Mouse (Mus musculus) myocyte (in vitro differentiated cells): ENCODE results near the gene Scn4b. TPM values are rescaled to one million over a fixed set of nuclear protein-coding genes. Genes with fewer than 3 reads are reported as not detected.

ENCODE experiments used
- H3K27me3 ChIP-seq: one replicate; pipeline ENCODE4 v1.6.1; 2011; ENCODE audit not compliant: control insufficient read depth, insufficient read depth, insufficient read length
- H3K36me3 ChIP-seq: one replicate; pipeline ENCODE4 v1.6.1; 2011; ENCODE audit not compliant: control insufficient read depth, insufficient read depth
- H3K4me2 ChIP-seq: one replicate; pipeline ENCODE4 v1.6.1; 2011; ENCODE audit warnings: low read depth, control low read depth
- H3K4me3 ChIP-seq: one replicate; pipeline ENCODE4 v1.5.1; 2011; ENCODE audit warnings: mild to moderate bottlenecking, control low read depth, moderate library complexity
- H3K79me2 ChIP-seq: one replicate; pipeline ENCODE4 v1.6.1; 2011; ENCODE audit not compliant: control insufficient read depth, insufficient read depth
- H3ac ChIP-seq: one replicate; pipeline ENCODE4 v1.6.1; 2011; ENCODE audit not compliant: control insufficient read depth, insufficient read length
- CEBPB ChIP-seq: IDR thresholded peaks from 2 replicates; pipeline ENCODE4 v1.6.1; 2011; ENCODE audit warnings: mild to moderate bottlenecking, moderate library complexity; ENCODE audit not compliant: poor library complexity, insufficient read depth, severe bottlenecking
- E2F4 ChIP-seq: IDR thresholded peaks from one replicate; pipeline ENCODE4 v1.6.1; 2011; ENCODE audit warnings: mild to moderate bottlenecking, control low read depth, moderate library complexity; ENCODE audit not compliant: insufficient read depth
- MAX ChIP-seq: IDR thresholded peaks from one replicate; pipeline ENCODE4 v1.6.1; 2011; ENCODE audit warnings: low read depth, mild to moderate bottlenecking, control low read depth
- MYOD1 ChIP-seq, 3 experiments: IDR thresholded peaks; one replicate each; pipeline ENCODE4 v1.6.1; 2011; ENCODE audit warnings: control low read depth in 2 of 3, low read depth in 2 of 3, mild to moderate bottlenecking in 2 of 3, moderate library complexity in 1 of 3; ENCODE audit not compliant: insufficient read length in 2 of 3, control insufficient read depth in 1 of 3
- MYOG ChIP-seq, 3 experiments: IDR thresholded peaks; one replicate each; pipeline ENCODE4 v1.6.1; 2011; ENCODE audit warnings: control low read depth in 2 of 3, low read depth in 2 of 3, mild to moderate bottlenecking in 2 of 3; ENCODE audit not compliant: insufficient read length in 2 of 3, control insufficient read depth in 1 of 3, insufficient read depth in 1 of 3
- POLR2A ChIP-seq: IDR thresholded peaks from one replicate; pipeline ENCODE4 v1.6.1; 2011; ENCODE audit warnings: low read depth, mild to moderate bottlenecking, control low read depth, moderate library complexity; ENCODE audit not compliant: insufficient read length
- POLR2AphosphoS2 ChIP-seq: IDR thresholded peaks from one replicate; pipeline ENCODE4 v1.6.1; 2011; ENCODE audit warnings: low read depth, control low read depth; ENCODE audit not compliant: insufficient read length
- REST ChIP-seq: IDR thresholded peaks from one replicate; pipeline ENCODE4 v1.6.1; 2011; ENCODE audit warnings: mild to moderate bottlenecking, control low read depth, moderate library complexity; ENCODE audit not compliant: insufficient read depth, insufficient read length
- SRF ChIP-seq: IDR thresholded peaks from one replicate; pipeline ENCODE4 v1.6.1; 2011; ENCODE audit warnings: low read depth; ENCODE audit not compliant: control insufficient read depth, insufficient read length
- TCF12 ChIP-seq: IDR thresholded peaks from one replicate; pipeline ENCODE4 v1.6.1; 2011; ENCODE audit warnings: mild to moderate bottlenecking, control low read depth; ENCODE audit not compliant: poor library complexity, insufficient read depth, severe bottlenecking
- TCF3 ChIP-seq: IDR thresholded peaks from one replicate; pipeline ENCODE4 v1.6.1; 2011; ENCODE audit warnings: low read depth, control low read depth; ENCODE audit not compliant: insufficient read length
- USF1 ChIP-seq: IDR thresholded peaks from one replicate; pipeline ENCODE4 v1.6.1; 2011; ENCODE audit warnings: low read depth, mild to moderate bottlenecking, control low read depth, moderate library complexity
- polyA plus RNA-seq: library from polyadenylated mRNA; unstranded; fragments of >200 nt; fragmentation: generic; extraction: Trizol; gene quantifications from one replicate; pipeline ENCODE4 v1.2.1, GENCODE M21; 2012; ENCODE audit warnings: missing spikeins

Gene Scn4b
- polyA plus RNA-seq, 1 experiment: not detected

DNA sequence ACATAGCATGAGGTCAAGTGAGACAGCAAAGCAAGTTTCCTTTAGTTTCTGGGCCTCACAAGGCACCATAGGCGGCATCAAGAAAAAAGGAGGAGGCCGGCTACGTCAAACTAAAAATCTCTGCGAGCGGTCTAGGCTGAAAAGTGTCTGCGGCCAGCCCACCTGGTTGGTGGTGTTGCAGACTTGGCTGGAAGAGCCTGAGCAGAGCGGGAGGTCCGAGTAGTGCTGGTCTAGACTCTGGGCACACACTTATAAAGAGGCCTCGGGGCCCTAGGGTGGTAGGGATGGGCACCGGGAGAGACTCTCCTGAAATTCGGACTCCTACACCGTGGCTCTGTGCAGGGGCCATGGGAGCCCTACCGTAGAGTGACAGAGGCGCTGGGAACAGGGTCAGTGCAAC, 22.5 kb upstream of the Scn4b start:
- no peak overlapping the region for H3ac ChIP-seq
- no peak overlapping the region for H3K4me3 ChIP-seq
- H3K79me2 ChIP-seq: no peaks in the 10 kb centered on the region
- TF ChIP-seq E2F4 (no peak), POLR2A (no peak), USF1 (no peak)
- H3K4me2 ChIP-seq: no peak overlapping the region
- H3K36me3 ChIP-seq: no peaks in the 10 kb centered on the region
- peaks cover 52% of the 10 kb centered on the region for H3K27me3 ChIP-seq

- Histone ChIP-seq H3K27me3 (peaks cover 52% of the 10 kb centered on the region), H3ac (no peak overlapping the region), H3K4me3 (no peak overlapping the region), H3K4me2 (no peak overlapping the region), H3K36me3 (no peaks in the 10 kb centered on the region), H3K79me2 (no peaks in the 10 kb centered on the region)
- no peak for TF ChIP-seq TCF3
- no peak for TF ChIP-seq TCF12
These were observed 21.4 kb upstream of the Scn4b start for GRCm38 (mm10) chr9:45116819-45117218.

GRCm38 (mm10) chr9:45117741-45118431, 20.3 kb upstream of the Scn4b start, which contains the start of gene Scn2b:
TSS of gene Scn2b (plus strand) at chr9:45117782.
- Histone ChIP-seq H3K27me3 (peaks cover 52% of the 10 kb centered on the region), H3K36me3 (no peaks in the 10 kb centered on the region), H3K4me2 (no peak within 1 kb of the TSS), H3K4me3 (no peak within 1 kb of the TSS), H3ac (no peak within 1 kb of the TSS), H3K79me2 (no peaks in the 10 kb centered on the region)
- TF ChIP-seq TCF3: no peak
- no peak for TF ChIP-seq TCF12
- TF ChIP-seq USF1: no peak
- no peak for TF ChIP-seq MYOD1 (IDR thresholded peaks at IDR 0.05; ENCODE audit: control insufficient read depth in 1 of 3, insufficient read length in 2 of 3, low read depth in 2 of 3)

DNA sequence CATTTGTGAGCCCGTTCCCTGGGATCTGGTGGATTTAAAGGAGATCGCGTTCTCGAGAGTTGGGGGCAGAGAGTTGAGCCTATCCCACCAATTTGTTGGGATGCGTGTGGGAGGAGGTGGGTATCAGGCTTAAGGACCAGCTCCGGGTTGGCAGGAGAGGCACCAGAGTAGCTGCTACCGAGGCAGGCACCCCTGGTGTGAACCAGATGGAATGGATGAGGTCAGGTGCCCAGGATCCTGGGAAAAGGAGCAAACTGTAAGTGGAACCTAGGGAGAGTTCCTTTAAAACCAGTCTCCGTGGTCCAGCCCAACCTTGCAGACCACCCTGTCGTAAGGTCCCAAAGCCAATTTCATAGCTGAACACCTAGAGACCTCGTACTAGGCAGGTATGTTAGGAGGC, 19.6 kb upstream of the Scn4b start:
- no peak overlapping the region for H3K4me3 ChIP-seq

DNA sequence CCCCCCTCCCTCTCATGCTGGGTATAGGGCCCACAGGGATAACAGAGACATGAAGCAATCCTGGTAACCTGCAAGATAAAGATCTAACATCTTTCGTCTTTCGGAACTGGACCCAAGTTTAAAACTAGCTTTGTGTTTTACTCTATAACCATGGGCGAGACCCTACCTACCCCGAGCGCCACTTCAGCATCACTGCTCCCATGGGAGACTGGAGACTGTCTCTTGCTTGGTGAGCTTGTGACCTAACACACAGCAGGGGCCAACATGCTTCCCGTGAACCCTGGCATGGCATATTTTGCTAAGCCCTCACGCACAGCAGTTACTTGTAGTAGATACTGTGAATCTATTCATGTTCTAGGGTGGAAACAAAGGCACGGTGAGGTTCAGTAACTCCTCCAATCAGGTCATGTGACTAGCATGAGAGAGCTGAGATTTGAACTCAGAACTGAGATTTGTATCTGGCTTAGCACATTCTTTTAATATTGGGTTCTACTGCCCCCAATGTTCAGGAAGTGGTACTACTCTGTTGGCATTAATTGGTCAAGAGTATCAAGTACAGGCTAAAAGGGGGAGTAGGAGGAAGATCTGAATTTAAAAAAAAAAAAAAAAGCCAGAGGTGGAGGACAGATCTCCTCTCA, 18.8 kb upstream of the Scn4b start:
- Histone ChIP-seq H3K4me3 (no peak overlapping the region), H3K27me3 (peaks cover 51% of the 10 kb centered on the region), H3K4me2 (no peak overlapping the region), H3K36me3 (no peaks in the 10 kb centered on the region), H3K79me2 (no peaks in the 10 kb centered on the region), H3ac (no peak overlapping the region)
- no peak for TF ChIP-seq SRF

More for the DNA sequence above, 19.6 kb upstream of the Scn4b start:
- Histone ChIP-seq H3K27me3 (peaks cover 52% of the 10 kb centered on the region), H3K79me2 (no peaks in the 10 kb centered on the region), H3ac (no peak overlapping the region), H3K4me2 (no peak overlapping the region), H3K36me3 (no peaks in the 10 kb centered on the region)
- no peak for TF ChIP-seq MYOG (IDR thresholded peaks at IDR 0.05; ENCODE audit: control insufficient read depth in 1 of 3, insufficient read depth in 1 of 3, insufficient read length in 2 of 3, low read depth in 2 of 3)
- no peak for TF ChIP-seq MYOD1 (IDR thresholded peaks at IDR 0.05; ENCODE audit: control insufficient read depth in 1 of 3, insufficient read length in 2 of 3, low read depth in 2 of 3)
- no peak for TF ChIP-seq TCF3
- TF ChIP-seq POLR2A: no peak
- no peak for TF ChIP-seq POLR2AphosphoS2
- TF ChIP-seq TCF12: no peak
- TF ChIP-seq SRF: no peak
- TF ChIP-seq E2F4: no peak
- TF ChIP-seq CEBPB: no peak
- no peak for TF ChIP-seq USF1
- no peak for TF ChIP-seq REST
- no peak for TF ChIP-seq MAX

GRCm38 (mm10) chr9:45119954-45120530, 18.2 kb upstream of the Scn4b start:
- Histone ChIP-seq H3K36me3 (no peaks in the 10 kb centered on the region), H3K4me3 (no peak overlapping the region), H3K27me3 (peaks cover 52% of the 10 kb centered on the region), H3K79me2 (no peaks in the 10 kb centered on the region), H3K4me2 (no peak overlapping the region), H3ac (no peak overlapping the region)
- TF ChIP-seq CEBPB (no peak), SRF (no peak), E2F4 (no peak), POLR2A (no peak), MYOD1 (IDR thresholded peaks at IDR 0.05; ENCODE audit: control insufficient read depth in 1 of 3, insufficient read length in 2 of 3, low read depth in 2 of 3) (no peak), POLR2AphosphoS2 (no peak), TCF12 (no peak), MAX (no peak), USF1 (no peak), MYOG (IDR thresholded peaks at IDR 0.05; ENCODE audit: control insufficient read depth in 1 of 3, insufficient read depth in 1 of 3, insufficient read length in 2 of 3, low read depth in 2 of 3) (no peak), REST (no peak), TCF3 (no peak)
